8 mouse cellular contexts compared by ENCODE assay signal in genomic region chr15:98675634-98676250, GRCm38 (mm10). TPM values are rescaled to one million over a fixed set of nuclear protein-coding genes. Genes with fewer than 3 reads are reported as not detected.
DNase-seq lines count a peak whose midpoint lies in the region; ATAC-seq and TF ChIP-seq lines count a peak whose summit lies in the region.

No protein-coding gene starts in this region.

- peak overlapping the region; percentile 47 for H3K4me3 ChIP-seq in kidney, embryonic 16.5 days (ENCODE audit: low read length)
- H3K4me3 ChIP-seq in bone marrow macrophage, adult 2 months (ENCODE audit: insufficient read depth, low read length) = peak overlapping the region; percentile 15; the same call in 1 of the 2 replicates
- H3K4me3 ChIP-seq in forebrain, embryonic 15.5 days = peak overlapping the region; percentile 51
- H3K4me3 ChIP-seq in midbrain, embryonic 13.5 days (replicated peaks) = peak overlapping the region; percentile 54

- WGBS in kidney, embryonic 16.5 days = 4% methylated on average over 14 of the region's 14 CpGs
- 3% methylated on average over 14 of the region's 14 CpGs for WGBS in forebrain, embryonic 15.5 days
- WGBS in midbrain, embryonic 13.5 days = 5% methylated on average over 14 of the region's 14 CpGs

- intact Hi-C loops in left cerebral cortex, postnatal 10 days (cut with DNase I) = no loop called here

- ATAC-seq in kidney, embryonic 16.5 days (ENCODE audit: low FRiP score, low TSS enrichment) = no peak
- ATAC-seq in forebrain, embryonic 15.5 days (replicated peaks) = no peak
- no peak for ATAC-seq in midbrain, embryonic 13.5 days
- ATAC-seq in erythroblast, adult 5-6 weeks (replicated peaks; ENCODE audit: low FRiP score, poor library complexity, severe bottlenecking) = no peak

- peak overlapping the region; percentile 41; the same call in 1 of the 2 replicates for H3K9ac ChIP-seq in kidney, embryonic 16.5 days (replicated peaks; ENCODE audit: low read length)
- peak overlapping the region; percentile 50 for H3K9ac ChIP-seq in forebrain, embryonic 15.5 days (replicated peaks)
- peak overlapping the region; percentile 71 for H3K9ac ChIP-seq in midbrain, embryonic 13.5 days (replicated peaks)

- no peak for TF ChIP-seq CTCF in bone marrow macrophage, adult 2 months (IDR thresholded peaks at IDR 0.05; ENCODE audit: low read depth, low read length)

- peak overlapping the region; percentile 82 for H3K4me2 ChIP-seq in kidney, embryonic 16.5 days (replicated peaks; ENCODE audit: low read depth, low read length)
- peak overlapping the region; percentile 99 for H3K4me2 ChIP-seq in forebrain, embryonic 15.5 days (replicated peaks)
- peak overlapping the region; percentile 98 for H3K4me2 ChIP-seq in midbrain, embryonic 13.5 days (replicated peaks)

- no peak for DNase-seq in kidney, adult 8-10 months
- no peak for DNase-seq in left cerebral cortex, postnatal 10 days (ENCODE audit: extremely low spot score in 1 of 2, low spot score in 2 of 2)
- DNase-seq in layer of hippocampus, adult 9-11 months = no peak

- TF ChIP-seq POLR2A in bone marrow macrophage, adult 2 months (IDR thresholded peaks at IDR 0.05; ENCODE audit: borderline replicate concordance, low read depth, low read length) = no peak

- H3K36me3 ChIP-seq in kidney, embryonic 16.5 days (ENCODE audit: insufficient read depth, low read length) = no peaks in the 10 kb centered on the region
- no peaks in the 10 kb centered on the region for H3K36me3 ChIP-seq in forebrain, embryonic 15.5 days
- no peaks in the 10 kb centered on the region for H3K36me3 ChIP-seq in midbrain, embryonic 13.5 days

- no peaks in the 10 kb centered on the region for H3K9me3 ChIP-seq in kidney, embryonic 16.5 days (ENCODE audit: low read length)
- H3K9me3 ChIP-seq in forebrain, embryonic 15.5 days = no peaks in the 10 kb centered on the region
- no peaks in the 10 kb centered on the region for H3K9me3 ChIP-seq in midbrain, embryonic 13.5 days

- H3K4me1 ChIP-seq in kidney, embryonic 16.5 days (ENCODE audit: insufficient read depth, low read length) = peaks cover 30% of the 10 kb centered on the region
- peaks cover 20% of the 10 kb centered on the region for H3K4me1 ChIP-seq in bone marrow macrophage, adult 2 months (ENCODE audit: control insufficient read depth, insufficient read depth, low read length)
- peaks cover 38% of the 10 kb centered on the region for H3K4me1 ChIP-seq in forebrain, embryonic 15.5 days
- peaks cover 46% of the 10 kb centered on the region for H3K4me1 ChIP-seq in midbrain, embryonic 13.5 days (replicated peaks)

- no peak overlapping the region for H3K27ac ChIP-seq in kidney, embryonic 16.5 days (ENCODE audit: low read length)
- no peak overlapping the region for H3K27ac ChIP-seq in bone marrow macrophage, adult 2 months (ENCODE audit: insufficient read depth, low read depth, low read length)
- H3K27ac ChIP-seq in forebrain, embryonic 15.5 days (replicated peaks) = peak overlapping the region; percentile 55
- H3K27ac ChIP-seq in midbrain, embryonic 13.5 days = peak overlapping the region; percentile 75

- H3K27me3 ChIP-seq in kidney, embryonic 16.5 days (ENCODE audit: insufficient read depth, low read length) = peaks cover 39% of the 10 kb centered on the region
- no peaks in the 10 kb centered on the region for H3K27me3 ChIP-seq in forebrain, embryonic 15.5 days
- H3K27me3 ChIP-seq in midbrain, embryonic 13.5 days = 0 out of 2 replicates have a peak, but pooled peaks cover 9% of the 10 kb centered on the region

RNA-seq across cellular contexts. Expression of gene Rnd1, which starts 1.5 kb away (rescaled TPM):
- polyA plus RNA-seq in kidney, embryonic 16.5 days (2015; fragmentation: Nextera tagmentation; extraction: Ambion mirVana) = 0.45 and 0.75 TPM in 2 replicates
- polyA plus RNA-seq in bone marrow macrophage, adult 2 months (2012; ENCODE audit: insufficient read depth, insufficient read length, missing spikeins) = 1.1 TPM in 2 replicates
- polyA plus RNA-seq in forebrain, embryonic 15.5 days (2015; fragmentation: Nextera tagmentation; extraction: Ambion mirVana) = 11.0 and 12.8 TPM in 2 replicates
- polyA plus RNA-seq in midbrain, embryonic 13.5 days (2015; fragmentation: Nextera tagmentation; extraction: Ambion mirVana) = 10.2 and 12.7 TPM in 2 replicates
- 4.4 TPM in 1 of 2 replicates, not detected in the other for total RNA-seq in erythroblast, adult 5-6 weeks (2015; ENCODE audit: low replicate concordance)
- 0.42 and 2.2 TPM in 2 replicates for total RNA-seq in erythroblast, adult 5-6 weeks (2017; ENCODE audit: low replicate concordance)
- total RNA-seq in left cerebral cortex, postnatal 10 days (2021) = 10 to 100 TPM; 68.6 to 70.1 TPM

RNA-seq across cellular contexts. Expression of gene Ddx23, which starts 13.0 kb away (rescaled TPM):
- polyA plus RNA-seq in kidney, embryonic 16.5 days (2015; fragmentation: Nextera tagmentation; extraction: Ambion mirVana) = 19.0 and 27.1 TPM in 2 replicates
- 83.1 and 84.9 TPM in 2 replicates for polyA plus RNA-seq in bone marrow macrophage, adult 2 months (2012; ENCODE audit: insufficient read depth, insufficient read length, missing spikeins)
- 23.5 and 25.0 TPM in 2 replicates for polyA plus RNA-seq in forebrain, embryonic 15.5 days (2015; fragmentation: Nextera tagmentation; extraction: Ambion mirVana)
- 28.6 and 29.5 TPM in 2 replicates for polyA plus RNA-seq in midbrain, embryonic 13.5 days (2015; fragmentation: Nextera tagmentation; extraction: Ambion mirVana)
- 9.4 and 10.4 TPM in 2 replicates for total RNA-seq in erythroblast, adult 5-6 weeks (2015; ENCODE audit: low replicate concordance)
- 32.3 and 40.2 TPM in 2 replicates for total RNA-seq in erythroblast, adult 5-6 weeks (2017; ENCODE audit: low replicate concordance)
- total RNA-seq in left cerebral cortex, postnatal 10 days (2021) = 10 to 100 TPM; 55.8 to 58.2 TPM

RNA-seq across cellular contexts. Expression of gene Ccdc65, which starts 32.3 kb away (rescaled TPM):
- polyA plus RNA-seq in kidney, embryonic 16.5 days (2015; fragmentation: Nextera tagmentation; extraction: Ambion mirVana) = 0.95 and 1.1 TPM in 2 replicates
- polyA plus RNA-seq in bone marrow macrophage, adult 2 months (2012; ENCODE audit: insufficient read depth, insufficient read length, missing spikeins) = not detected in 2 replicates
- 2.3 and 4.3 TPM in 2 replicates for polyA plus RNA-seq in forebrain, embryonic 15.5 days (2015; fragmentation: Nextera tagmentation; extraction: Ambion mirVana)
- polyA plus RNA-seq in midbrain, embryonic 13.5 days (2015; fragmentation: Nextera tagmentation; extraction: Ambion mirVana) = 2.6 and 3.2 TPM in 2 replicates
- not detected in 2 replicates for total RNA-seq in erythroblast, adult 5-6 weeks (2015; ENCODE audit: low replicate concordance)
- not detected in 2 replicates for total RNA-seq in erythroblast, adult 5-6 weeks (2017; ENCODE audit: low replicate concordance)
- total RNA-seq in left cerebral cortex, postnatal 10 days (2021) = 10 to 100 TPM; 13.6 to 14.5 TPM

RNA-seq across cellular contexts. Expression of gene Cacnb3, which starts 45.1 kb away (rescaled TPM):
- 34.4 and 34.9 TPM in 2 replicates for polyA plus RNA-seq in kidney, embryonic 16.5 days (2015; fragmentation: Nextera tagmentation; extraction: Ambion mirVana)
- 0.88 and 1.3 TPM in 2 replicates for polyA plus RNA-seq in bone marrow macrophage, adult 2 months (2012; ENCODE audit: insufficient read depth, insufficient read length, missing spikeins)
- 134 and 138 TPM in 2 replicates for polyA plus RNA-seq in forebrain, embryonic 15.5 days (2015; fragmentation: Nextera tagmentation; extraction: Ambion mirVana)
- 139 and 157 TPM in 2 replicates for polyA plus RNA-seq in midbrain, embryonic 13.5 days (2015; fragmentation: Nextera tagmentation; extraction: Ambion mirVana)
- total RNA-seq in erythroblast, adult 5-6 weeks (2015; ENCODE audit: low replicate concordance) = not detected in 2 replicates
- total RNA-seq in erythroblast, adult 5-6 weeks (2017; ENCODE audit: low replicate concordance) = not detected in 2 replicates
- 100 to 1,000 TPM; 173 to 185 TPM for total RNA-seq in left cerebral cortex, postnatal 10 days (2021)

RNA-seq across cellular contexts. Expression of gene Fkbp11, which starts 52.3 kb away (rescaled TPM):
- 36.6 and 39.1 TPM in 2 replicates for polyA plus RNA-seq in kidney, embryonic 16.5 days (2015; fragmentation: Nextera tagmentation; extraction: Ambion mirVana)
- polyA plus RNA-seq in bone marrow macrophage, adult 2 months (2012; ENCODE audit: insufficient read depth, insufficient read length, missing spikeins) = 0.93 TPM in 1 of 2 replicates, not detected in the other
- 3.5 and 3.6 TPM in 2 replicates for polyA plus RNA-seq in forebrain, embryonic 15.5 days (2015; fragmentation: Nextera tagmentation; extraction: Ambion mirVana)
- 3.5 and 4.1 TPM in 2 replicates for polyA plus RNA-seq in midbrain, embryonic 13.5 days (2015; fragmentation: Nextera tagmentation; extraction: Ambion mirVana)
- 1.2 TPM in 1 of 2 replicates, not detected in the other for total RNA-seq in erythroblast, adult 5-6 weeks (2015; ENCODE audit: low replicate concordance)
- total RNA-seq in erythroblast, adult 5-6 weeks (2017; ENCODE audit: low replicate concordance) = 0.84 and 1.0 TPM in 2 replicates
- total RNA-seq in left cerebral cortex, postnatal 10 days (2021) = 1 to 10 TPM; 2.2 TPM

Comparison
In these comparisons a context has a peak if more than half of its experiments do, and no peak if none do; other contexts are left out.
1. H3K27ac ChIP-seq: peak in forebrain, embryonic 15.5 days (single experiment) and midbrain, embryonic 13.5 days (single experiment); none in kidney, embryonic 16.5 days (single experiment) and bone marrow macrophage, adult 2 months (single experiment).
2. Peak in every context shown above with its lines, with median percentiles within 50 percentile points of each other: H3K4me2 ChIP-seq, H3K4me3 ChIP-seq and H3K9ac ChIP-seq.